ENCODE assay signal across 25 mouse cellular contexts in genomic region chr14:75213752-75214151, GRCm38 (mm10). TPM values are rescaled to one million over a fixed set of nuclear protein-coding genes. Genes with fewer than 3 reads are reported as not detected.
DNase-seq lines count a peak whose midpoint lies in the region; ATAC-seq and TF ChIP-seq lines count a peak whose summit lies in the region.
"Had no signal": no experiment of that assay in that cellular context is flagged by ENCODE, and none has a peak within 500 bp of the region (broad histone marks: within the 10 kb centered on the region; RNA-seq: fewer than 3 reads in every experiment).

No protein-coding gene starts in this region.

- no peaks in the 10 kb centered on the region for H3K9me3 ChIP-seq in hindbrain, embryonic 13.5 days
- H3K9me3 ChIP-seq in hindbrain, embryonic 12.5 days (replicated peaks), result no peaks in the 10 kb centered on the region
- H3K9me3 ChIP-seq in midbrain, embryonic 13.5 days, result no peaks in the 10 kb centered on the region
- no peaks in the 10 kb centered on the region for H3K9me3 ChIP-seq in midbrain, embryonic 15.5 days
- H3K9me3 ChIP-seq in forebrain, postnatal 0 days (ENCODE audit: low read length), result no peaks in the 10 kb centered on the region
- H3K9me3 ChIP-seq in neural tube, embryonic 14.5 days (ENCODE audit: control insufficient read depth, low read length), result no peaks in the 10 kb centered on the region
- H3K9me3 ChIP-seq: embryonic facial prominence, embryonic 13.5 days; G1E; heart, embryonic 13.5 days; lung, embryonic 15.5 days; midbrain, embryonic 10.5 days had no signal

- H3K4me2 ChIP-seq in hindbrain, embryonic 13.5 days, result no peak overlapping the region
- no peak overlapping the region for H3K4me2 ChIP-seq in hindbrain, embryonic 12.5 days (replicated peaks)
- no peak overlapping the region for H3K4me2 ChIP-seq in midbrain, embryonic 13.5 days (replicated peaks)
- H3K4me2 ChIP-seq in midbrain, embryonic 15.5 days, result no peak overlapping the region
- H3K4me2 ChIP-seq in forebrain, postnatal 0 days (ENCODE audit: low read depth), result no peak overlapping the region
- H3K4me2 ChIP-seq in neural tube, embryonic 14.5 days (ENCODE audit: low read depth, low read length), result peak overlapping the region; percentile 33; the same call in 1 of the 2 replicates
- H3K4me2 ChIP-seq: embryonic facial prominence, embryonic 13.5 days; heart, embryonic 13.5 days; lung, embryonic 15.5 days had no signal

- no peaks in the 10 kb centered on the region for H3K27me3 ChIP-seq in hindbrain, embryonic 13.5 days
- no peaks in the 10 kb centered on the region for H3K27me3 ChIP-seq in hindbrain, embryonic 12.5 days
- H3K27me3 ChIP-seq in midbrain, embryonic 13.5 days, result no peaks in the 10 kb centered on the region
- no peaks in the 10 kb centered on the region for H3K27me3 ChIP-seq in midbrain, embryonic 15.5 days (replicated peaks)
- H3K27me3 ChIP-seq in forebrain, postnatal 0 days (ENCODE audit: insufficient read depth, low read length), result no peaks in the 10 kb centered on the region
- no peaks in the 10 kb centered on the region for H3K27me3 ChIP-seq in neural tube, embryonic 14.5 days (ENCODE audit: control insufficient read depth, insufficient read depth, low read length)
- H3K27me3 ChIP-seq: embryonic facial prominence, embryonic 13.5 days; heart, embryonic 13.5 days; lung, embryonic 15.5 days had no signal

- no peak for TF ChIP-seq CTCF in forebrain, postnatal 0 days (IDR thresholded peaks at IDR 0.05; ENCODE audit: low read depth)

- peaks cover 16% of the 10 kb centered on the region for H3K4me1 ChIP-seq in hindbrain, embryonic 13.5 days (replicated peaks)
- H3K4me1 ChIP-seq in hindbrain, embryonic 12.5 days, result peaks cover 3% of the 10 kb centered on the region; the same call in 1 of the 2 replicates
- H3K4me1 ChIP-seq in midbrain, embryonic 13.5 days (replicated peaks), result no peaks in the 10 kb centered on the region
- no peaks in the 10 kb centered on the region for H3K4me1 ChIP-seq in midbrain, embryonic 15.5 days
- no peaks in the 10 kb centered on the region for H3K4me1 ChIP-seq in forebrain, postnatal 0 days (ENCODE audit: insufficient read depth)
- H3K4me1 ChIP-seq in neural tube, embryonic 14.5 days (ENCODE audit: control insufficient read depth, insufficient read depth, low read length), result peaks cover 7% of the 10 kb centered on the region
- H3K4me1 ChIP-seq: heart, embryonic 13.5 days; lung, embryonic 15.5 days had no signal

- H3K4me3 ChIP-seq in hindbrain, embryonic 13.5 days, result no peak overlapping the region
- no peak overlapping the region for H3K4me3 ChIP-seq in hindbrain, embryonic 12.5 days
- H3K4me3 ChIP-seq in midbrain, embryonic 13.5 days (replicated peaks), result no peak overlapping the region
- H3K4me3 ChIP-seq in midbrain, embryonic 15.5 days, result no peak overlapping the region
- no peak overlapping the region for H3K4me3 ChIP-seq in forebrain, postnatal 0 days (ENCODE audit: low read depth, low read length)
- H3K4me3 ChIP-seq in neural tube, embryonic 14.5 days (ENCODE audit: low read depth, low read length), result no peak overlapping the region
- H3K4me3 ChIP-seq: embryonic facial prominence, embryonic 13.5 days; gastrocnemius, adult 2 months; heart, embryonic 13.5 days; lung, embryonic 15.5 days; midbrain, embryonic 10.5 days had no signal

- 65% methylated on average over 11 of the region's 11 CpGs for WGBS in hindbrain, embryonic 13.5 days
- WGBS in hindbrain, embryonic 12.5 days, result 83% methylated on average over 11 of the region's 11 CpGs
- WGBS in midbrain, embryonic 13.5 days, result 85% methylated on average over 11 of the region's 11 CpGs
- WGBS in midbrain, embryonic 15.5 days, result 76% methylated on average over 11 of the region's 11 CpGs
- 83% methylated on average over 11 of the region's 11 CpGs for WGBS in forebrain, postnatal 0 days
- 40% methylated on average over 11 of the region's 11 CpGs for WGBS in neural tube, embryonic 14.5 days

- no peak for DNase-seq in forebrain, postnatal 0 days
- no peak for DNase-seq in gastrocnemius, postnatal 25 days
- DNase-seq in liver, result no peak
- DNase-seq: adrenal gland, postnatal 25 days; cerebellum, adult 11-12 months; cerebellum, postnatal 14 days; gastrocnemius, adult 2 months; kidney, adult 2 months; kidney, postnatal 10 days; lung, postnatal 4 days had no signal

- H3K36me3 ChIP-seq in hindbrain, embryonic 13.5 days, result no peaks in the 10 kb centered on the region
- H3K36me3 ChIP-seq in hindbrain, embryonic 12.5 days, result no peaks in the 10 kb centered on the region
- no peaks in the 10 kb centered on the region for H3K36me3 ChIP-seq in midbrain, embryonic 13.5 days
- H3K36me3 ChIP-seq in midbrain, embryonic 15.5 days (replicated peaks), result no peaks in the 10 kb centered on the region
- no peaks in the 10 kb centered on the region for H3K36me3 ChIP-seq in forebrain, postnatal 0 days (ENCODE audit: insufficient read depth)
- no peaks in the 10 kb centered on the region for H3K36me3 ChIP-seq in neural tube, embryonic 14.5 days (ENCODE audit: control insufficient read depth, insufficient read depth, low read length)
- H3K36me3 ChIP-seq: embryonic facial prominence, embryonic 13.5 days; G1E; midbrain, embryonic 10.5 days had no signal

- H3K9ac ChIP-seq in hindbrain, embryonic 13.5 days, result no peak overlapping the region
- H3K9ac ChIP-seq in hindbrain, embryonic 12.5 days, result no peak overlapping the region
- no peak overlapping the region for H3K9ac ChIP-seq in midbrain, embryonic 13.5 days (replicated peaks)
- no peak overlapping the region for H3K9ac ChIP-seq in midbrain, embryonic 15.5 days
- H3K9ac ChIP-seq in forebrain, postnatal 0 days, result no peak overlapping the region
- H3K9ac ChIP-seq in neural tube, embryonic 14.5 days (replicated peaks; ENCODE audit: low read depth, low read length), result no peak overlapping the region
- H3K9ac ChIP-seq: embryonic facial prominence, embryonic 13.5 days; heart, embryonic 13.5 days; liver, embryonic 14.5 days; lung, embryonic 15.5 days had no signal

- peak overlapping the region; percentile 55; the same call in 1 of the 2 replicates for H3K27ac ChIP-seq in hindbrain, embryonic 13.5 days
- no peak overlapping the region for H3K27ac ChIP-seq in hindbrain, embryonic 12.5 days
- H3K27ac ChIP-seq in midbrain, embryonic 13.5 days, result peak overlapping the region; percentile 14; the same call in 1 of the 2 replicates
- no peak overlapping the region for H3K27ac ChIP-seq in midbrain, embryonic 15.5 days
- no peak overlapping the region for H3K27ac ChIP-seq in forebrain, postnatal 0 days (ENCODE audit: low read depth, low read length)
- H3K27ac ChIP-seq in neural tube, embryonic 14.5 days (ENCODE audit: low read depth, low read length), result peak overlapping the region; percentile 62
- H3K27ac ChIP-seq: embryonic facial prominence, embryonic 13.5 days; gastrocnemius, adult 2 months; heart, embryonic 13.5 days; liver, embryonic 14.5 days; lung, embryonic 15.5 days; midbrain, embryonic 10.5 days had no signal

- ATAC-seq in hindbrain, embryonic 13.5 days (ENCODE audit: low FRiP score), result 0 out of 2 replicates have a peak, but pooled peaks have one; percentile 39
- no peak for ATAC-seq in hindbrain, embryonic 12.5 days (ENCODE audit: low FRiP score)
- ATAC-seq in midbrain, embryonic 13.5 days, result no peak
- no peak for ATAC-seq in midbrain, embryonic 15.5 days (replicated peaks)
- peak; percentile 40; the same call in 1 of the 2 replicates for ATAC-seq in forebrain, postnatal 0 days
- peak; percentile 88 for ATAC-seq in neural tube, embryonic 14.5 days (ENCODE audit: low read depth)
- ATAC-seq: activated CD4-positive, CD25-positive, alpha-beta regulatory T cell, adult 4 months had no signal

RNA-seq across cellular contexts. Expression of gene Cpb2, which starts 28.3 kb away (rescaled TPM):
- not detected in 2 replicates for polyA plus RNA-seq in hindbrain, embryonic 13.5 days (2015; fragmentation: Nextera tagmentation; extraction: Ambion mirVana)
- not detected in 2 replicates for polyA plus RNA-seq in hindbrain, embryonic 12.5 days (2016; fragmentation: Nextera tagmentation; extraction: Ambion mirVana)
- polyA plus RNA-seq in midbrain, embryonic 13.5 days (2015; fragmentation: Nextera tagmentation; extraction: Ambion mirVana), result 0.19 TPM in 1 of 2 replicates, not detected in the other
- 0.11 TPM in 1 of 2 replicates, not detected in the other for polyA plus RNA-seq in midbrain, embryonic 15.5 days (2015; fragmentation: Nextera tagmentation; extraction: Ambion mirVana)
- total RNA-seq in forebrain, postnatal 0 days (2014; rRNA removed), result not detected in 2 replicates
- polyA plus RNA-seq in forebrain, postnatal 0 days (2015; fragmentation: Nextera tagmentation; extraction: Ambion mirVana), result not detected in 2 replicates
- polyA plus RNA-seq in neural tube, embryonic 14.5 days (2014; fragmentation: Nextera tagmentation; extraction: Ambion mirVana), result 0.25 TPM in 1 of 2 replicates, not detected in the other
- not detected for total RNA-seq in gastrocnemius, postnatal 25 days (2021)
- total RNA-seq: adrenal gland, postnatal 25 days; G1E; gastrocnemius, adult 2 months; heart, postnatal 25 days; left cerebral cortex, adult 18-20 months had no signal
- polyA plus RNA-seq: activated CD4-positive, CD25-positive, alpha-beta regulatory T cell, adult 4 months; embryonic facial prominence, embryonic 13.5 days; G1E; limb, embryonic 11.5 days; lung, embryonic 15.5 days; midbrain, embryonic 10.5 days had no signal

Comparison
In these comparisons a context has a peak if more than half of its experiments do, and no peak if none do; other contexts are left out.
1. ATAC-seq: peak in hindbrain, embryonic 13.5 days (single experiment), forebrain, postnatal 0 days (single experiment) and neural tube, embryonic 14.5 days (single experiment); none in hindbrain, embryonic 12.5 days (single experiment), midbrain, embryonic 13.5 days (single experiment) and midbrain, embryonic 15.5 days (single experiment).
2. H3K27ac ChIP-seq: peak in hindbrain, embryonic 13.5 days (single experiment), midbrain, embryonic 13.5 days (single experiment) and neural tube, embryonic 14.5 days (single experiment); none in hindbrain, embryonic 12.5 days (single experiment), midbrain, embryonic 15.5 days (single experiment) and forebrain, postnatal 0 days (single experiment).